Mouse (Mus musculus) liver, embryonic 15.5 days (tissue): Measurements from ENCODE around the gene Ttc37. TPM values are rescaled to one million over a fixed set of nuclear protein-coding genes. Genes with fewer than 3 reads are reported as not detected.

ENCODE experiments used
- ATAC-seq: fragments of 200-750 bp; cut with Nextera tagmentation; 2 replicates; pipeline ENCODE4 v1.8.0; 2017; ENCODE audit warnings: moderate number of reproducible peaks, mild to moderate bottlenecking, moderate library complexity; ENCODE audit not compliant: insufficient read depth
- H3K27ac ChIP-seq: fragments of 300-500 bp; sonication (generic); replicated peaks from 2 replicates; pipeline ENCODE4 v1.5.1; 2015; ENCODE audit warnings: mild to moderate bottlenecking, inconsistent platforms
- H3K27me3 ChIP-seq: fragments of 300-500 bp; sonication (generic); 2 replicates; pipeline ENCODE4 v1.6.1; 2015; ENCODE audit warnings: mild to moderate bottlenecking, inconsistent platforms
- H3K36me3 ChIP-seq: fragments of 300-500 bp; sonication (generic); replicated peaks from 2 replicates; pipeline ENCODE4 v1.6.1; 2015; ENCODE audit warnings: moderate library complexity, mild to moderate bottlenecking, inconsistent platforms
- H3K4me1 ChIP-seq: fragments of 300-500 bp; sonication (generic); replicated peaks from 2 replicates; pipeline ENCODE4 v1.6.1; 2015; ENCODE audit warnings: inconsistent platforms
- H3K4me2 ChIP-seq: fragments of 300-500 bp; sonication (generic); 2 replicates; pipeline ENCODE4 v1.6.1; 2015; ENCODE audit warnings: moderate library complexity, mild to moderate bottlenecking, inconsistent platforms
- H3K4me3 ChIP-seq: fragments of 300-500 bp; sonication (generic); replicated peaks from 2 replicates; pipeline ENCODE4 v1.5.1; 2015; ENCODE audit warnings: mild to moderate bottlenecking, inconsistent platforms
- H3K9ac ChIP-seq: fragments of 300-500 bp; sonication (generic); 2 replicates; pipeline ENCODE4 v1.6.1; 2015; ENCODE audit warnings: moderate library complexity, mild to moderate bottlenecking, inconsistent platforms
- H3K9me3 ChIP-seq: fragments of 300-500 bp; sonication (generic); replicated peaks from 2 replicates; pipeline ENCODE4 v1.6.1; 2016; ENCODE audit warnings: inconsistent platforms
- WGBS: fragments of 180-500 bp; shearing (Covaris S2); methylation state at CpG from one replicate; pipeline ENCODE4 v1.1.7; 2015; ENCODE audit warnings: mixed read lengths; ENCODE audit not compliant: insufficient replicate concordance; 5-methylcytosine and 5-hydroxymethylcytosine counted together
- polyA plus RNA-seq: library from polyadenylated mRNA; unstranded; fragments of >200 nt; fragmentation: Nextera tagmentation; extraction: Ambion mirVana; gene quantifications from 2 replicates; pipeline ENCODE4 v1.2.1, GENCODE M21; 2015

The Ttc37 gene
- polyA plus RNA-seq: 4.4 and 4.6 TPM in 2 replicates

GRCm38 (mm10) chr13:76098493-76099303, at the start of gene Ttc37, which contains the start of gene Arsk:
Ttc37 (plus strand) TSS chr13:76098734.
Arsk (minus strand) TSS chr13:76098660.
- Histone ChIP-seq H3K27ac (peak within 1 kb of the TSS; percentile 73), H3K36me3 (no peaks in the 10 kb centered on the region), H3K4me1 (peaks cover 18% of the 10 kb centered on the region), H3K4me2 (peak within 1 kb of the TSS; percentile 80), H3K9me3 (no peaks in the 10 kb centered on the region), H3K9ac (peak within 1 kb of the TSS; percentile 55), H3K27me3 (no peaks in the 10 kb centered on the region), H3K4me3 (peak within 1 kb of the TSS; percentile 71)
- WGBS: under 1% methylated on average over 34 of the region's 34 CpGs
- peak; percentile 98 for ATAC-seq

GRCm38 (mm10) chr13:76055391-76056232, 42.9 kb upstream of the Ttc37 start:
- Histone ChIP-seq H3K27me3 (peaks cover 37% of the 10 kb centered on the region), H3K9ac (peak overlapping the region; percentile 66), H3K4me2 (peak overlapping the region; percentile 100), H3K9me3 (no peaks in the 10 kb centered on the region), H3K4me1 (peaks cover 34% of the 10 kb centered on the region), H3K36me3 (no peaks in the 10 kb centered on the region), H3K4me3 (peak overlapping the region; percentile 68), H3K27ac (peak overlapping the region; percentile 78)
- peak; percentile 90 for ATAC-seq
- WGBS: 2% methylated on average over 59 of the region's 59 CpGs

GRCm38 (mm10) chr13:76056261-76056724, 42.2 kb upstream of the Ttc37 start:
- peak overlapping the region; percentile 78 for H3K27ac ChIP-seq
- ATAC-seq: peak; percentile 81

GRCm38 (mm10) chr13:76056896-76057266, 41.7 kb upstream of the Ttc37 start, which contains the start of gene Gpr150:
Gpr150 (minus strand) TSS chr13:76056996.
- Histone ChIP-seq H3K9ac (peak within 1 kb of the TSS; percentile 66), H3K27me3 (peaks cover 37% of the 10 kb centered on the region), H3K4me3 (peak within 1 kb of the TSS; percentile 68), H3K36me3 (no peaks in the 10 kb centered on the region), H3K27ac (peak within 1 kb of the TSS; percentile 78), H3K4me1 (peaks cover 34% of the 10 kb centered on the region), H3K4me2 (peak within 1 kb of the TSS; percentile 100), H3K9me3 (no peaks in the 10 kb centered on the region)
- WGBS: 22% methylated on average over 10 of the region's 10 CpGs
- ATAC-seq: no peak

More at GRCm38 (mm10) chr13:76056261-76056724, 42.2 kb upstream of the Ttc37 start:
- no peaks in the 10 kb centered on the region for H3K9me3 ChIP-seq
- under 1% methylated on average over 34 of the region's 34 CpGs for WGBS
- peaks cover 34% of the 10 kb centered on the region for H3K4me1 ChIP-seq
- H3K4me2 ChIP-seq: peak overlapping the region; percentile 100
- H3K36me3 ChIP-seq: no peaks in the 10 kb centered on the region
- H3K9ac ChIP-seq: peak overlapping the region; percentile 66
- H3K27me3 ChIP-seq: peaks cover 37% of the 10 kb centered on the region
- H3K4me3 ChIP-seq: peak overlapping the region; percentile 68

GRCm38 (mm10) chr13:76057267-76058069, 41.1 kb upstream of the Ttc37 start:
- Histone ChIP-seq H3K4me2 (peak overlapping the region; percentile 100), H3K27ac (no peak overlapping the region), H3K27me3 (peaks cover 37% of the 10 kb centered on the region), H3K9ac (no peak overlapping the region), H3K9me3 (no peaks in the 10 kb centered on the region), H3K4me1 (peaks cover 34% of the 10 kb centered on the region), H3K4me3 (peak overlapping the region; percentile 68), H3K36me3 (0 out of 2 replicates have a peak, but pooled peaks cover 2% of the 10 kb centered on the region)
- ATAC-seq: no peak
- WGBS: 64% methylated on average over 10 of the region's 10 CpGs

- Histone ChIP-seq H3K36me3 (peaks cover 2% of the 10 kb centered on the region; the same call in 1 of the 2 replicates), H3K9ac (no peak overlapping the region), H3K27me3 (peaks cover 28% of the 10 kb centered on the region), H3K9me3 (no peaks in the 10 kb centered on the region), H3K4me1 (peaks cover 27% of the 10 kb centered on the region), H3K4me3 (no peak overlapping the region), H3K27ac (no peak overlapping the region), H3K4me2 (no peak overlapping the region)
- WGBS: 74% methylated on average over 4 of the region's 4 CpGs
- ATAC-seq: no peak
These were observed 38.9 kb upstream of the Ttc37 start for GRCm38 (mm10) chr13:76059591-76059990.

- no peak for ATAC-seq
- H3K9me3 ChIP-seq: no peaks in the 10 kb centered on the region
- H3K27me3 ChIP-seq: peaks cover 10% of the 10 kb centered on the region
- no peak overlapping the region for H3K4me2 ChIP-seq
- H3K36me3 ChIP-seq: peaks cover 6% of the 10 kb centered on the region; the same call in 1 of the 2 replicates
- WGBS: 76% methylated on average over 3 of the region's 3 CpGs
- H3K4me3 ChIP-seq: no peak overlapping the region
- no peak overlapping the region for H3K9ac ChIP-seq
- no peak overlapping the region for H3K27ac ChIP-seq
- peaks cover 3% of the 10 kb centered on the region for H3K4me1 ChIP-seq
These were observed 36.4 kb upstream of the Ttc37 start for GRCm38 (mm10) chr13:76062126-76062525.

DNA sequence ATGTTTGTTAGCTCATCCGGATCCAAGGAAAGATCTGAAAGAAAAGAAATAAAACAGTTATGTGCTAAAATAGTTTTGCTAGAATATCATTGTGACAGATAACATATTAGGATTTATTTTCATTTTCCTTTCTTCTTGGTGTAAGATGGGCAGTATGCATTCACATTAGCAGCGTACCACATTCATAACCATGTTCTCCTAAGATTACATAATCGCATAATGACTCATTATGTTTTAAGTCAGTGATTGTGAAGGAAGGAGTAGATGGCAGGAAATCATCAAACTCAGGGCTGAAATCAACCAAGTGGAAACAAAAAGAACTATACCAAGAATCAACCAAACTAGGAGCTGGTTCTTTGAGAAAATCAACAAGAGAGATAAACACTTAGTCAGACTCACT, 36.0 kb upstream of the Ttc37 start:
- Histone ChIP-seq H3K4me2 (no peak overlapping the region), H3K36me3 (peaks cover 6% of the 10 kb centered on the region; the same call in 1 of the 2 replicates), H3K4me1 (no peaks in the 10 kb centered on the region), H3K9ac (no peak overlapping the region), H3K27ac (no peak overlapping the region), H3K9me3 (no peaks in the 10 kb centered on the region), H3K4me3 (no peak overlapping the region), H3K27me3 (peaks cover 5% of the 10 kb centered on the region)
- WGBS: 81% methylated on average over 3 of the region's 3 CpGs
- ATAC-seq: no peak

DNA sequence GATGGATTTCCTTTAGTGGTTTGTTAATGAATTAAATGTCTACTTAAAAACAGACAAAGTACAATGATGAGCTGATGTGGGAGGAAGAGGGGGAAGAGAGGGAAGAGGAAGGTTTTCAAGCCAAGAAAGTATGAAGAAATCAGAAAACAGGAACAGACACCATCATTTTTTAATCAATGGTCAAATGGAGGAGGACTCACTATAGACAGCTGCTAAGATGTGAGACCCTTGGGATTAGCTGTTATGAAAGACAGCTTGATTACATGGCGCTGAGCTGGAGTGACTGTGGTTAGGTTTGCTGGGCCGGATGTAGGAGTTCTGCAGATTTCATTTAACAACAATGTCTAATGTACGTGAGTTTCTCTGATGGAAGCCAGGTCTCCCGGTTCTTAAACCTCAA, 35.0 kb upstream of the Ttc37 start:
- no peaks in the 10 kb centered on the region for H3K9me3 ChIP-seq
- no peaks in the 10 kb centered on the region for H3K27me3 ChIP-seq
- H3K4me3 ChIP-seq: no peak overlapping the region
- 79% methylated on average over 4 of the region's 4 CpGs for WGBS
- H3K36me3 ChIP-seq: peaks cover 6% of the 10 kb centered on the region; the same call in 1 of the 2 replicates
- no peak overlapping the region for H3K27ac ChIP-seq
- H3K4me1 ChIP-seq: no peaks in the 10 kb centered on the region
- H3K9ac ChIP-seq: no peak overlapping the region
- no peak overlapping the region for H3K4me2 ChIP-seq
- ATAC-seq: no peak

DNA sequence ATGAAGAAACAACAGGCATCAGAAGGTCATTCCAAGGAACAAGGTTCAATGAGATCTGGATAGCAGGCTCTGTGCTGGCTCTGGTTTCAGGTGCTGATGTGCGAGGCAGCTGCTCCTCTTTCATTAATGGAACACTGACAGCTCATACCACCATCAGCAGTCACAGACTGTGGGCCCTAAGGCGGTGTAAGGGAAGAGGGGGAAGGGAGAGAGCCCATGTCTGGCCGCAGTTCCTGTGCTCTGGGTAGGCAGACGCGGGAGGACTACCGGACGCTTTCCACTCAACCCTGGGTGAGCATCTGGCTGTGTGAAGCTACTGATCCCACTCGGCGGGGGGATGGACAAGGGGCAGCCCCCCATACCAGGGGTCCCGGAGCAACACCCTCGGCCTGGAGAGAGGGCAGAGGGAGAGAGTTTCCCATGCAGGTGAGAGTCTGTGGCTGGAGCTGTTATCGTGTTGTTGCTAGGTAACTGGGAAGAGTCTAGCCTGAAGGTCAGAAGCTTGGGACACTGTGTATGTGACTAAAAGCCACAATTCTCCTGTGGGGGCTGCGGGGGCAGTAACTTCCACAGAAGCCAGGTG, 34.1 kb upstream of the Ttc37 start:
- H3K4me3 ChIP-seq: no peak overlapping the region
- H3K27ac ChIP-seq: no peak overlapping the region
- H3K36me3 ChIP-seq: peaks cover 6% of the 10 kb centered on the region; the same call in 1 of the 2 replicates
- no peaks in the 10 kb centered on the region for H3K9me3 ChIP-seq
- H3K4me1 ChIP-seq: no peaks in the 10 kb centered on the region
- no peak overlapping the region for H3K4me2 ChIP-seq
- H3K9ac ChIP-seq: no peak overlapping the region
- H3K27me3 ChIP-seq: no peaks in the 10 kb centered on the region
- no peak for ATAC-seq
- WGBS: 82% methylated on average over 13 of the region's 13 CpGs
